Mouse (Mus musculus) embryonic facial prominence, embryonic 15.5 days (tissue): Measurements from ENCODE around the gene Cacna1c. TPM values are rescaled to one million over a fixed set of nuclear protein-coding genes. Genes with fewer than 3 reads are reported as not detected.

Source experiments
- ATAC-seq: fragments of 200-750 bp; cut with Nextera tagmentation; 2 replicates; pipeline ENCODE4 v1.8.0; 2017; ENCODE audit warnings: low read depth, moderate TSS enrichment; ENCODE audit not compliant: insufficient number of reproducible peaks, low FRiP score, low TSS enrichment
- H3K27ac ChIP-seq: fragments of 300-500 bp; sonication (generic); replicated peaks from 2 replicates; pipeline ENCODE4 v1.5.1; 2015; ENCODE audit warnings: mild to moderate bottlenecking, inconsistent platforms
- H3K27me3 ChIP-seq: fragments of 300-500 bp; sonication (generic); 2 replicates; pipeline ENCODE4 v1.6.1; 2015; ENCODE audit warnings: inconsistent platforms
- H3K36me3 ChIP-seq: fragments of 300-500 bp; sonication (generic); 2 replicates; pipeline ENCODE4 v1.6.1; 2015; ENCODE audit warnings: mild to moderate bottlenecking, inconsistent platforms
- H3K4me1 ChIP-seq: fragments of 300-500 bp; sonication (generic); 2 replicates; pipeline ENCODE4 v1.6.1; 2015; ENCODE audit warnings: inconsistent platforms
- H3K4me2 ChIP-seq: fragments of 300-500 bp; sonication (generic); replicated peaks from 2 replicates; pipeline ENCODE4 v1.6.1; 2015; ENCODE audit warnings: mild to moderate bottlenecking, inconsistent platforms
- H3K4me3 ChIP-seq: fragments of 300-500 bp; sonication (generic); replicated peaks from 2 replicates; pipeline ENCODE4 v1.5.1; 2015; ENCODE audit warnings: mild to moderate bottlenecking, inconsistent platforms
- H3K9ac ChIP-seq: fragments of 300-500 bp; sonication (generic); 2 replicates; pipeline ENCODE4 v1.6.1; 2015; ENCODE audit warnings: inconsistent platforms
- H3K9me3 ChIP-seq: fragments of 300-500 bp; sonication (generic); replicated peaks from 2 replicates; pipeline ENCODE4 v1.6.1; 2016; ENCODE audit warnings: inconsistent platforms
- WGBS: fragments of 180-500 bp; shearing (Covaris S2); methylation state at CpG from one replicate; pipeline ENCODE4 v1.1.7; 2015; 5-methylcytosine and 5-hydroxymethylcytosine counted together
- polyA plus RNA-seq: library from polyadenylated mRNA; unstranded; fragments of >200 nt; fragmentation: Nextera tagmentation; extraction: Ambion mirVana; gene quantifications from 2 replicates; pipeline ENCODE4 v1.2.1, GENCODE M21; 2015

The Cacna1c gene
- polyA plus RNA-seq, 1 experiment from 2014 or later: 5.0 TPM

DNA sequence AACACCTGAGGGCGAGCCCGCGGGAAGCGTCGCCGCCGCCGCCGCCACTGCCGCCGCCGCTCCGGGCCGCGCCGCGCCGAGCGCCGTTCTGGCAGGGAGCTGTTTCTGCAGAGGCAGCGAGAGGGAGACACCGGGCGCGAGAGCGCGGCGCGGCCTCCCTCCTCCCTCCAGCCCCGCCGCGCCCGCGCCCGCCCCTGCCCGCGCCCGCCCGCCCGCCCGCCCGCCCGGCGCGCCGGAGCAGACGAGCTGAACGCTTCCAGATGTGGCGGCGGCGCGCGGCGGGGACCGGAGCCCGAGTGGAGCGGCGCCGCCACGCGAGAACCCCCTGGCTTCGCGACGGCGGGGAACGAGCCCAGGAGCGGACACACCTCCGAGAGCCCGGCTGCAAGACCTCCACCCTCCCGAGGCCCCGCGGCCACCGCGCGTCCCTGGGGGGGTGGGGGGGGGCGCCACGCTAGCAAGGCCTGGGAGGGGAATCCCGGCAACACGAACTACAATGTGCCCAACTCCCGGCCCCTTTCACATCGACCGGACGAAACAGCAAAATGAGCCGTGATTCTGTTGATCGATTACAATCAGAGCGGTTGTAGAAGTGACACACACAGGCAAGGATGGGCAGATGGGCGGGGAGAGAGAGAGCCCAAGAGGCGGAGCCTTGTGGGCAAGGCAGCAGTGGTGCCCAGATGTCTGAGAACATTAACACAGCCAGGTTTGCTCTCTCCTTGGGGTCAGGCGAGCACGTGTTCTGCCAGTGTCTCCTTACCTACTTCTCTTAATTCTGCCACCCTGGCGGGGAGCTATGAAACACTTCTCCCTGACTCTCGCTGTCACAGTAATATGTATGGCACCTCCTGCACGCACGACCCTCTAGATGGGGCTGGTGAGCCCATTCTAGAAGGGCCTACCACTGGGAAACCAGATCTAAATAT is 87.5 kb downstream of the Cacna1c start:
- under 1% methylated on average over 35 of the region's 93 CpGs for WGBS
- Histone ChIP-seq H3K4me1 (peaks cover 32% of the 10 kb centered on the region), H3K4me3 (peak overlapping the region; percentile 67), H3K4me2 (peak overlapping the region; percentile 85), H3K36me3 (no peaks in the 10 kb centered on the region), H3K27me3 (peaks cover 20% of the 10 kb centered on the region), H3K9ac (peak overlapping the region; percentile 65), H3K27ac (peak overlapping the region; percentile 96), H3K9me3 (no peaks in the 10 kb centered on the region)
- peak; percentile 81 for ATAC-seq

DNA sequence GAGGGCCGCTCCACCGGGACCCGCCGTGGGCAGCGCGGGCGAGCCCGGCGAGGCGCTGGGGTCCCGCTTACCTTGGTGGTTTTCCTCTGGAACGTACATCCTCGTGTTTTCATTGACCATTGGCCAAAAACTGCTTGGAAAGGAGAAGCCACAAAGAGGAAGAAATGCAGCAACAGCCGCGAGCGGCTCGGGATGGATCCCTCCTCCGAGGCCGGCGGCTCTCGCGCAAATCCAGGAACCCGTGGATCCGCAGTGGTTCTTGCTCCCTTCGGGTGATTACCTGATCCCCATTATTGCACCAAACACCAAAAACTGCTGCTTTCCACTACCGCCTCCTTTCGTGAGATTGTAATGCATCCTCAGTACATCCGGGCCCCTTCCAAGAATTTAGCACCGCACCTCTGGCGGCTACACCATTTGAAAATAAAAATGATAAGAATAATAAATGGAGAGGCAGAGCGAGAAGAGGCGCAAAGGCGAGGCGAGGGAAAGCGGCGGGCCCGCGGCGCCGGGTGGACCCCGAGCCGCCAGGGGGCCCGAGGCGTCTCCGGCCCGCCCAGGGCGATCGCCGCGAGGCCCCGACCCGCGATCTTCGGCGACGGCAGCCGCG is 88.3 kb downstream of the Cacna1c start:
- under 1% methylated on average over 58 of the region's 58 CpGs for WGBS
- Histone ChIP-seq H3K36me3 (no peaks in the 10 kb centered on the region), H3K4me2 (peak overlapping the region; percentile 85), H3K9ac (peak overlapping the region; percentile 65), H3K27ac (peak overlapping the region; percentile 96), H3K4me1 (peaks cover 32% of the 10 kb centered on the region), H3K27me3 (peaks cover 20% of the 10 kb centered on the region), H3K9me3 (no peaks in the 10 kb centered on the region), H3K4me3 (peak overlapping the region; percentile 67)
- peak; percentile 15 for ATAC-seq

DNA sequence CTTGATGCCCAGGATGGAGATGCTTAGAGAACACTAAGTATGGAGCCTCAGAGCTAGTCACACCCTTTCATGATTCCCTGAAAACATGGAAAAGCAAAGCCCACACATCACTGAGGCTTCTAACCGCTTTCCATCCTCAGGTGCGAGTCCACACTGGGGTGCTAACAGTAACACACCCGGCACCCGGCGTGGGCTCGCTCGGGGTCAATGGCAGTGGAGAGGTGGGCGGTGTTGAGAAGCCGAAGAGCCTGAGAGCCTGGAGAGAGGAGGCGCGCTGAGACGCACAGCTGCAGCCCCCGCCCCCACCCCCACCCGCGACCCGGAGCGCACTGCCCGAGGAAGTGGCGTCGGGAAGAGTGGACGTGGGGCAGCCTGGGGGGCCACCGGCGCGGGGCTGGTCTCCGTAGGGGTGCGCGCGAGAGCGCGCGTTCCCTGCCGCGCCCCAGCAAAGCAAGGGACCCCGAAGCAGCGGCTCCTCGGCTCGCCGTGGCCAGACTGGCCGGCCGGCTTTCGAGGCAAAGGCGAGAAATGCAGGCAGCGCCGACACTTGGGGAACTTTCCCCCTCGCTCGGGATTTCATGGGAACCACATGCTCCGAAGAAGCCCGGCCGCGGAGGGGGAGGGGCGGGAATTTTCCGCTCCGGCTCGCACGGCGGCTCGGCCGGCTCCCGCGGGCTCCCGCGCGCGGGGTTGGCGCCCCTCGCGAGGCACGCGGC is 88.9 kb downstream of the Cacna1c start:
- ATAC-seq: no peak
- Histone ChIP-seq H3K27ac (peak overlapping the region; percentile 96), H3K4me2 (peak overlapping the region; percentile 85), H3K27me3 (peaks cover 20% of the 10 kb centered on the region), H3K36me3 (no peaks in the 10 kb centered on the region), H3K4me3 (peak overlapping the region; percentile 67), H3K9me3 (no peaks in the 10 kb centered on the region), H3K4me1 (peaks cover 32% of the 10 kb centered on the region), H3K9ac (peak overlapping the region; percentile 65)
- under 1% methylated on average over 69 of the region's 69 CpGs for WGBS

GRCm38 (mm10) chr6:119106726-119107125 is 89.5 kb downstream of the Cacna1c start:
- Histone ChIP-seq H3K9me3 (no peaks in the 10 kb centered on the region), H3K27me3 (peaks cover 20% of the 10 kb centered on the region), H3K27ac (no peak overlapping the region), H3K4me2 (peak overlapping the region; percentile 85), H3K4me1 (peaks cover 32% of the 10 kb centered on the region), H3K36me3 (no peaks in the 10 kb centered on the region), H3K4me3 (peak overlapping the region; percentile 67), H3K9ac (no peak overlapping the region)
- 16% methylated on average over 7 of the region's 7 CpGs for WGBS
- ATAC-seq: no peak

- H3K9ac ChIP-seq: no peak overlapping the region
- no peak for ATAC-seq
- WGBS: 28% methylated on average over 11 of the region's 11 CpGs
- H3K9me3 ChIP-seq: no peaks in the 10 kb centered on the region
- H3K4me3 ChIP-seq: peak overlapping the region; percentile 67
- no peak overlapping the region for H3K27ac ChIP-seq
- H3K4me2 ChIP-seq: peak overlapping the region; percentile 85
- H3K36me3 ChIP-seq: no peaks in the 10 kb centered on the region
- H3K27me3 ChIP-seq: peaks cover 20% of the 10 kb centered on the region
- peaks cover 32% of the 10 kb centered on the region for H3K4me1 ChIP-seq
Observed at GRCm38 (mm10) chr6:119105651-119106595, 90.3 kb downstream of the Cacna1c start.

GRCm38 (mm10) chr6:119104246-119104645 is 92.0 kb downstream of the Cacna1c start:
- Histone ChIP-seq H3K27ac (no peak overlapping the region), H3K4me2 (no peak overlapping the region), H3K4me1 (peaks cover 27% of the 10 kb centered on the region), H3K36me3 (no peaks in the 10 kb centered on the region), H3K9ac (no peak overlapping the region), H3K9me3 (no peaks in the 10 kb centered on the region), H3K4me3 (no peak overlapping the region), H3K27me3 (peaks cover 20% of the 10 kb centered on the region)
- 40% methylated on average over 8 of the region's 8 CpGs for whole genome bisulfite sequencing
- no peak for ATAC-seq

DNA sequence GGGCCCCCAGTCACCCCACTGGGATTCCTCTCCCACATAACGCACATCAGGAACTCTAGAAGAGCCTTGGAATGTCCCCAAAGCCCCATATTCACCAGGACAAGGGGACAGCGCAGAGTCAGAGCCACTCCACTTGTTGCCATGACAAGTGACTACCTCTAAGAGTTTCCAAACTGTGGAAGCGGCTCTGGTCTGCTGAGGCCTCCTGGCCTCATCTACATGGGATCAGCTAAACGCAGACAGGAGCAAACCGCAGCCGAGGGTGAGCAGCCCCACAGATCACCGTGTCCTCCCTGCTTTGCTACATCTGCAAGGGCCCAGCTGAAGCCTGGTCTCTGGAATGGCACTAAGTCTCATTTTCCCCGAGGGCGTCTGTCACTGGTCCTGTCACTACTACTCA is 93.3 kb downstream of the Cacna1c start:
- Histone ChIP-seq H3K9ac (no peak overlapping the region), H3K27me3 (peaks cover 20% of the 10 kb centered on the region), H3K4me1 (peaks cover 23% of the 10 kb centered on the region), H3K36me3 (no peaks in the 10 kb centered on the region), H3K4me3 (no peak overlapping the region), H3K27ac (no peak overlapping the region), H3K9me3 (no peaks in the 10 kb centered on the region), H3K4me2 (no peak overlapping the region)
- 75% methylated on average over 9 of the region's 9 CpGs for WGBS
- no peak for ATAC-seq

DNA sequence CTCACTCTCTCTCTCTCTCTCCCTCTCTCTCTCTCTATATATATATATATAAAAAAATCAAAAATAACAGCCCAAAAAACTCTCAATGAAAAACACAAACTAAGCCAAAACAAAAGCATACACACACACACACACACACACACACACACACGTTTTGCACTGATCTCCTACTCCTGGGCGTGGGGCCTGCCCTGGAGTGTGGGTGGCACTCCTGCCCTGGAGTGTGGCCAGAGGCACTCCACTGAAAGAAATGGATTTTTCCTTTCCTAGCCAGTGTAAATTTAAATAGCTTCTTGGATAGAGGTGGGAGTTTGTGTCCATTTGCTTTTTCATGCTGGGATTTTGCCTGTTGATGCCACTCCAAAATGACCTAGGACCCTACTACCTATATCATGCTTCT is 96.9 kb downstream of the Cacna1c start:
- H3K27ac ChIP-seq: no peak overlapping the region
- no peaks in the 10 kb centered on the region for H3K27me3 ChIP-seq
- no peaks in the 10 kb centered on the region for H3K36me3 ChIP-seq
- H3K4me2 ChIP-seq: no peak overlapping the region
- 73% methylated on average over 2 of the region's 2 CpGs for WGBS
- H3K4me1 ChIP-seq: no peaks in the 10 kb centered on the region
- H3K4me3 ChIP-seq: no peak overlapping the region
- H3K9ac ChIP-seq: no peak overlapping the region
- no peak for ATAC-seq
- no peaks in the 10 kb centered on the region for H3K9me3 ChIP-seq

DNA sequence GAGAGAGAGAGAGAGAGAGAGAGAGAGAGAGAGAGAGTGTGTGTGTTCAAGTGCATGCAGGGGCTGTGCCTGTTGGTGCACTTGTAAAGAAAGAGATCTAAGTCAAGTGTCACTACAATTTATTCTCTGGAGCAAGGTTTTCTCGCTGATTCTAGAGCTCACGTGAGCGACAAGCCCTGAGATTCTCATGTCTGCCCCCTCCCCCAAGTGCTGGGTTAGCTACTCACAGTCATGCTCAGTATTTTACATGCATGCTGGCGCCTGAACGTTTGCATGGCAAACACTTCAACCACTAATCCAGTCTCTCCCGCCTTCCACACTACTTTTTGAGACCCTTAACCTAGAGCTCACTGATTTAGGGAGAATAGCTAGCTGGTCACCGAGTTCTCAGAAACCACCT is 99.7 kb downstream of the Cacna1c start:
- H3K4me2 ChIP-seq: no peak overlapping the region
- H3K4me3 ChIP-seq: no peak overlapping the region
- H3K9me3 ChIP-seq: no peaks in the 10 kb centered on the region
- WGBS: 69% methylated on average over 7 of the region's 7 CpGs
- H3K4me1 ChIP-seq: no peaks in the 10 kb centered on the region
- H3K27me3 ChIP-seq: no peaks in the 10 kb centered on the region
- no peak for ATAC-seq
- no peak overlapping the region for H3K27ac ChIP-seq
- H3K36me3 ChIP-seq: no peaks in the 10 kb centered on the region
- H3K9ac ChIP-seq: no peak overlapping the region

- Histone ChIP-seq H3K27me3 (no peaks in the 10 kb centered on the region), H3K4me2 (no peak overlapping the region), H3K4me3 (no peak overlapping the region), H3K27ac (no peak overlapping the region), H3K9me3 (no peaks in the 10 kb centered on the region), H3K36me3 (no peaks in the 10 kb centered on the region), H3K9ac (no peak overlapping the region), H3K4me1 (no peaks in the 10 kb centered on the region)
- no peak for ATAC-seq
- 84% methylated on average over 6 of the region's 6 CpGs for WGBS
Observed at GRCm38 (mm10) chr6:119095081-119095480, 101.1 kb downstream of the Cacna1c start.
